Mouse (Mus musculus) hindbrain, embryonic 15.5 days (tissue): ENCODE results near the gene Nfib. TPM values are rescaled to one million over a fixed set of nuclear protein-coding genes. Genes with fewer than 3 reads are reported as not detected.

Experiments used
- ATAC-seq: fragments of 200-750 bp; cut with Nextera tagmentation; 2 replicates; pipeline ENCODE4 v1.8.0; 2017; ENCODE audit warnings: low read depth, moderate number of reproducible peaks, moderate TSS enrichment; ENCODE audit not compliant: low FRiP score
- H3K27ac ChIP-seq: fragments of 300-500 bp; sonication (generic); replicated peaks from 2 replicates; pipeline ENCODE4 v1.5.1; 2015; ENCODE audit warnings: mild to moderate bottlenecking, inconsistent platforms
- H3K27me3 ChIP-seq: fragments of 300-500 bp; sonication (generic); 2 replicates; pipeline ENCODE4 v1.6.1; 2015; ENCODE audit warnings: control low read depth, inconsistent platforms
- H3K36me3 ChIP-seq: fragments of 300-500 bp; sonication (generic); 2 replicates; pipeline ENCODE4 v1.6.1; 2015; ENCODE audit warnings: control low read depth, inconsistent platforms
- H3K4me1 ChIP-seq: fragments of 300-500 bp; sonication (generic); replicated peaks from 2 replicates; pipeline ENCODE4 v1.6.1; 2015; ENCODE audit warnings: control low read depth, inconsistent platforms
- H3K4me2 ChIP-seq: fragments of 300-500 bp; sonication (generic); 2 replicates; pipeline ENCODE4 v1.6.1; 2015; ENCODE audit warnings: moderate library complexity, mild to moderate bottlenecking, inconsistent platforms
- H3K4me3 ChIP-seq: fragments of 300-500 bp; sonication (generic); 2 replicates; pipeline ENCODE4 v1.5.1; 2015; ENCODE audit warnings: mild to moderate bottlenecking, inconsistent platforms
- H3K9ac ChIP-seq: fragments of 300-500 bp; sonication (generic); 2 replicates; pipeline ENCODE4 v1.6.1; 2015; ENCODE audit warnings: inconsistent platforms
- H3K9me3 ChIP-seq: fragments of 300-500 bp; sonication (generic); 2 replicates; pipeline ENCODE4 v1.6.1; 2016; ENCODE audit warnings: control low read depth, inconsistent platforms
- WGBS: fragments of 180-500 bp; shearing (Covaris S2); methylation state at CpG from one replicate; pipeline ENCODE4 v1.1.7; 2015; 5-methylcytosine and 5-hydroxymethylcytosine counted together
- polyA plus RNA-seq: library from polyadenylated mRNA; unstranded; fragments of >200 nt; fragmentation: Nextera tagmentation; extraction: Ambion mirVana; gene quantifications from 2 replicates; pipeline ENCODE4 v1.2.1, GENCODE M21; 2015

Gene Nfib
- polyA plus RNA-seq, 1 experiment from 2014 or later = 72.5 TPM

DNA sequence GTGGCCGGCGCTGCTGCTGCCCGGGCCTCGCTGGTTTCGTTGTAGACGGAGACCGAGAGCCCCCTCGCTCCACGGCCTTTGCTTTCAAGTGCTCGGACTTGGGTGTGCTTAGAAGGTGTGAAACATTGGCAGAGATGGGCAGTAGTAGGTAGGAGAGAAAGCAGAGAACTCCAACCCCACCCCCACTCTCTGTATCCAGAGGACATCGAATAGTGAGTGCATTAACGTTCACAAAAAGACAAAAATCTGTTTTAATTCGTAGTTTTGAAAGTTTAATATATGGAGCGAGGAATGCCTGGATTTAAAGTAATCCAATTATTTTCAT, 192.2 kb downstream of the Nfib start:
- H3K27me3 ChIP-seq = 0 out of 2 replicates have a peak, but pooled peaks cover 4% of the 10 kb centered on the region
- H3K36me3 ChIP-seq = no peaks in the 10 kb centered on the region
- H3K4me3 ChIP-seq = peak overlapping the region; percentile 58
- peaks cover 22% of the 10 kb centered on the region for H3K4me1 ChIP-seq
- peak overlapping the region; percentile 100 for H3K4me2 ChIP-seq
- peak overlapping the region; percentile 50 for H3K9ac ChIP-seq
- H3K27ac ChIP-seq = peak overlapping the region; percentile 82
- no peak for ATAC-seq
- 1% methylated on average over 14 of the region's 14 CpGs for WGBS
- no peaks in the 10 kb centered on the region for H3K9me3 ChIP-seq

DNA sequence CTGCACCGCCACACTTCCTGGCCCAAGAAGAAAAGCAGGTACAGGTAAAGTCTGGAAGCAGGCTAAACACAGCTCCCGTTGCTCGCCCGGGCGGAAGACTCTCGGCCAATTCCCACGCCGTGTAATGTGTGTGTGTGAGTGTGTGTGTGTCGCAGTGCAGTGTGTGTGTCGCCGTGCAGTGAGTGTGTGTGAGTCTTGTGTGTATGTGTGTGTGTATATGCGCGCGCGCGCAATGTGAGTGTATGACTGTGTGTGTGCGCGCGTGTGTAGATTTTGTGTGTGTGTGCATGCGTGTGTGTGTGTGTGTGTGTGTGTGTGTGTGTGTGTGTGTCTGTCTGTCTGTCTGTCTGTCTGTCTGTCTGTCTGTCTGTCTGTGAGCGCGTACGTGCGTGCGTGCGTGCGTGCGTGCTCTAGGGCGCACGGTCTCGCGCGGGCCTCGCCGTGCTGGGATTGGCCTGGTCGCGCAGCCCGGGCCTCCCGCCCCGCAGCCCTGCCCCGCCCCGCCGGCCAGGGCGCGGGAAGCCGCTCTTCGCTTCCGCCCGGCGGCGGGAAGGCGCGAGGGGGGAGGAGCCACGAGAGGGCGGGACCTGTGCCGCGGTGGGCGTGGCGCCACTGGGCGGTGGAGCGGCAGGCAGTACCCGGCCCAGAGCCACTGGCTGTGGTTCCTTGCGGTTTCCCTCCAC, 192.7 kb downstream of the Nfib start:
- ATAC-seq = peak; percentile 97
- H3K4me3 ChIP-seq = peak overlapping the region; percentile 58
- WGBS = under 1% methylated on average over 51 of the region's 63 CpGs
- peak overlapping the region; percentile 82 for H3K27ac ChIP-seq
- no peaks in the 10 kb centered on the region for H3K9me3 ChIP-seq
- no peaks in the 10 kb centered on the region for H3K36me3 ChIP-seq
- H3K9ac ChIP-seq = peak overlapping the region; percentile 50
- peak overlapping the region; percentile 100 for H3K4me2 ChIP-seq
- H3K27me3 ChIP-seq = 0 out of 2 replicates have a peak, but pooled peaks cover 5% of the 10 kb centered on the region
- H3K4me1 ChIP-seq = peaks cover 22% of the 10 kb centered on the region

DNA sequence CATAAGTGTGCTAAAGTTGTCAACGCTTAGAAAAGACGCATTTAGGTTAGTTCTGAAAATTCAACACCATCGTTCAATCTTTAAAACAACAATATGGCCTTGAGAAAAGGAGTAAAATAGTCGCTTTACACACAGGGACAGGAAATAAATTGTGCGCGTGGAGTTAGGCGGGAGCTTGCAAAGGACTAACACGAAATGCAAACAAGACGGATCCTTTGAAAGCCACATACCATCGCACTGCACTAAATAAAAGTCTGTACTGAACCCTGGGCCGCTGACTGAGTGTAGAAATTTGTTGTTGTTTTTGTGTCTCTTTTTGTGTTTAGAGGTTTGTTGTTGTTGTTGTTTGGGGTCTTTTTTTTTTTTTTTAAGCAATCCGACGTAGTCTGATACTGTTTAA, 193.2 kb downstream of the Nfib start:
- H3K27me3 ChIP-seq = 0 out of 2 replicates have a peak, but pooled peaks cover 8% of the 10 kb centered on the region
- WGBS = under 1% methylated on average over 13 of the region's 13 CpGs
- peak overlapping the region; percentile 50 for H3K9ac ChIP-seq
- peak overlapping the region; percentile 58 for H3K4me3 ChIP-seq
- H3K36me3 ChIP-seq = no peaks in the 10 kb centered on the region
- no peaks in the 10 kb centered on the region for H3K9me3 ChIP-seq
- ATAC-seq = no peak
- H3K4me2 ChIP-seq = peak overlapping the region; percentile 100
- H3K27ac ChIP-seq = peak overlapping the region; percentile 82
- H3K4me1 ChIP-seq = peaks cover 22% of the 10 kb centered on the region

DNA sequence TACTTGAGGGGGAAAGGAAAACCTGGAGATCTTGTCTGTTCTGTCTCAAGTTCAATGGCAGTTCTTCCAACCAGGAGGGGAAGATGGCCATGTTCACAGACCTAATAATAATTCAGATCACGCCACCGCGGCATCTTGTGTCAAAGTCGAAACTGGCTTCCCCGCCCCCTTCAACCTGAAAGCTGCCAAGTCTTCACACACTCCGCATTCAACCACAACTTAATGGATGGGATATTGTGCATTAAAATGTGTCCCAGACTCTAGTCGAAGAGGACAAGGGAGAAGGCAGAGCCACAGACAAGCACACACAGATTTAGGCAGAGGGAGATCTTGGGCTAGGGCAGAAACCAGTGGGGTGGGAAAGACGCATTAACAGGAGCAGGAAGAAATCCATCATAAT, 194.0 kb downstream of the Nfib start:
- Histone ChIP-seq H3K4me1 (peaks cover 29% of the 10 kb centered on the region), H3K9ac (peak overlapping the region; percentile 50), H3K27ac (peak overlapping the region; percentile 82), H3K27me3 (0 out of 2 replicates have a peak, but pooled peaks cover 8% of the 10 kb centered on the region), H3K36me3 (no peaks in the 10 kb centered on the region), H3K9me3 (no peaks in the 10 kb centered on the region), H3K4me2 (peak overlapping the region; percentile 100), H3K4me3 (peak overlapping the region; percentile 58)
- peak; percentile 32; the same call in 1 of the 2 replicates for ATAC-seq
- under 1% methylated on average over 8 of the region's 8 CpGs for WGBS

DNA sequence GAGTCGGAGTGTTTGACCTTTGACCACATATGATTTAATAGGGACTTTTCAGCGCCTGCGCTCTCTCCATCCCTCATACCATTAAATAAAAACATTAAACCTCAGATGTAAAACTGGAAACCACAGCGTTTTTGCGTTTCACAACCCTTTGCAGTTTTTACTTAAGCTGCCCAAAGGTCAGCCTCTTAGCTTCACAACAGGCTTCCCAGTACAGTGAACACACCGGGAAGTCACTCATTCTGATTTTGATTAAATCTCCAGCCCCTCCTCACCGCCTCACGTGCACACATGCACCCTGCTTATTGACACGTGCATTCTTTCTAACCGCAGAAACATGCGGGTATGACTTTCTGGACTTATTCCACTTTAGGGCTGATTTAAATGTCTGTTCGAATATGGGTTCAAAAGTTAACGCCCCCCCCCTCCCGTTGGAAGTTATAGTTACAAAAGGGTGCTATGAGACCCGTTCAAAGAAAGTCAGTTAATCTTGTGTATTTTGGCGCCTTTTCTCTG, 194.5 kb downstream of the Nfib start:
- Histone ChIP-seq H3K4me2 (peak overlapping the region; percentile 100), H3K36me3 (no peaks in the 10 kb centered on the region), H3K9ac (peak overlapping the region; percentile 50; the same call in 1 of the 2 replicates), H3K4me3 (peak overlapping the region; percentile 58; the same call in 1 of the 2 replicates), H3K4me1 (peaks cover 31% of the 10 kb centered on the region), H3K27me3 (0 out of 2 replicates have a peak, but pooled peaks cover 8% of the 10 kb centered on the region), H3K27ac (peak overlapping the region; percentile 82), H3K9me3 (no peaks in the 10 kb centered on the region)
- ATAC-seq = no peak
- 3% methylated on average over 16 of the region's 16 CpGs for WGBS

DNA sequence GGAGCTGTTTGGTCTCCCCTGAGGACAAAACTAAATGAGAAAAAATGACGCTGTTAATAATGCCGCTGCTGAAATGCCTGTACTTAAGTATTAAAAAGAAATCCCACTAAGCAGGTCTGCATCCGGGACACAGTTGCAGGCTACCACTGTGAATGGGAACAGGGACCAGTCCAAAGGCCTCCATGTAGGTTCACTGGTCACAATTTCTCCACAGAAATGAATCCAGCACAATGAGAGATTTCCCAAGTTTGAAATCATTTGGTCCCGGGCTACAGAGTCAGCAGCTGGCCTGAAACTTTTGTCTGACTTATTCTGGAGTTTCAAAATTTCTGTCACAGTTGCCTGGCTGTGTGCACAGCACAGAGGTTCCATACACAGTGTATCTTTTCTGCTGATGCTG, 195.8 kb downstream of the Nfib start:
- peak overlapping the region; percentile 100 for H3K4me2 ChIP-seq
- peaks cover 34% of the 10 kb centered on the region for H3K4me1 ChIP-seq
- ATAC-seq = no peak
- 0 out of 2 replicates have a peak, but pooled peaks cover 8% of the 10 kb centered on the region for H3K27me3 ChIP-seq
- peak overlapping the region; percentile 58 for H3K4me3 ChIP-seq
- H3K9me3 ChIP-seq = no peaks in the 10 kb centered on the region
- H3K9ac ChIP-seq = peak overlapping the region; percentile 56; the same call in 1 of the 2 replicates
- 12% methylated on average over 4 of the region's 4 CpGs for WGBS
- H3K36me3 ChIP-seq = no peaks in the 10 kb centered on the region
- peak overlapping the region; percentile 100 for H3K27ac ChIP-seq

DNA sequence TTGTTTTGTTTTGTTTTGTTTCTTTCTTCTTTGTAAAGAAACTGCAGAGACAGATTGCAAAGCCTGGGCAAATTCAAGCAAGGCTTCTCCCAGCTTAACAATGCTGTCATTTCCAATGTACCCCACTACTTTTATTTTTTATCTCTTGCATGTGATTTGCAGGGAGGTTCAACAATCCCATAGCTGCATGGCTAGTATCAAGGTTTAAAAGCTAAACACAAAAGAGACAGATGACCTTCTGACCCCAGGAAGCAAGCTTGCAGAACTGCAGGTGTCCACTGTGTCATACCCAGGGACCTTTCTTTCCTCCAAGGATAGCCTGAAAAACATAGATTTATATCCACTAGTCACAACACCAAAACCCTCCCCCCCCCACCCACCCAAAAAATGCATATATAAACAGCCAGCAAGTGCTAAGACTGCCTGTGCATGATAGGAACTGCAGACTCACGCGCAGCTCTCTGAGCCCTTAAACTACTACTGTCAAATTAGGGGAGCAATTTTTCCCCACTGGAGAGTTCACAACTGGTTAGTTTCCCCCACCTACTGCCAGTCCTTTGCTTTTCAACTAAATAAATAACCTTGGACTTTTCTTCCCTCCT, 196.3 kb downstream of the Nfib start:
- WGBS = 26% methylated on average over 2 of the region's 2 CpGs
- peak overlapping the region; percentile 58 for H3K4me3 ChIP-seq
- peaks cover 35% of the 10 kb centered on the region for H3K4me1 ChIP-seq
- no peak for ATAC-seq
- no peaks in the 10 kb centered on the region for H3K36me3 ChIP-seq
- no peaks in the 10 kb centered on the region for H3K9me3 ChIP-seq
- peak overlapping the region; percentile 100 for H3K27ac ChIP-seq
- H3K9ac ChIP-seq = peak overlapping the region; percentile 56; the same call in 1 of the 2 replicates
- H3K27me3 ChIP-seq = 0 out of 2 replicates have a peak, but pooled peaks cover 8% of the 10 kb centered on the region
- H3K4me2 ChIP-seq = peak overlapping the region; percentile 100

DNA sequence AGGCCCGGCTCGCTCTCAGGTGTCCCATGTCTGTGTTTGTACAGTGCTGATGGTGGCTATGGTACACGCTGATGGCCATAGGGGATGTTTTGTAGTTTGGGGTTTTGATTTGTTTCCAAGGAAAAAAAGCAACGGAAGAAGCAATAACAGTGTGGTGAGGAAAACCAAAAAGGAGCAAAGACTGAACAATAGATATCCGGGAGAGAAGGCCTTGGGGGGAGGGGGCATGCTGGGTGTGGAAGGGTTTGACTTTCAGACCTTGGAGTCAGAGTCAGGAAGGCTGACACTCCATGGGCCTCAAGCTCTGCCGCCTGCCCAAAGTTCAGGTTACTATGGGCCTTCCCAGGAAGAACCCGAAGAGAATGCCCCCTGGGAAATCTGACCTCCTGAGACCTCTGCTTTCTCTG, 197.3 kb downstream of the Nfib start:
- H3K9me3 ChIP-seq = no peaks in the 10 kb centered on the region
- H3K4me2 ChIP-seq = peak overlapping the region; percentile 100
- 9% methylated on average over 7 of the region's 7 CpGs for WGBS
- ATAC-seq = no peak
- H3K27ac ChIP-seq = peak overlapping the region; percentile 100
- 0 out of 2 replicates have a peak, but pooled peaks cover 8% of the 10 kb centered on the region for H3K27me3 ChIP-seq
- H3K4me1 ChIP-seq = peaks cover 36% of the 10 kb centered on the region
- H3K36me3 ChIP-seq = no peaks in the 10 kb centered on the region
- H3K9ac ChIP-seq = peak overlapping the region; percentile 56
- peak overlapping the region; percentile 58 for H3K4me3 ChIP-seq

DNA sequence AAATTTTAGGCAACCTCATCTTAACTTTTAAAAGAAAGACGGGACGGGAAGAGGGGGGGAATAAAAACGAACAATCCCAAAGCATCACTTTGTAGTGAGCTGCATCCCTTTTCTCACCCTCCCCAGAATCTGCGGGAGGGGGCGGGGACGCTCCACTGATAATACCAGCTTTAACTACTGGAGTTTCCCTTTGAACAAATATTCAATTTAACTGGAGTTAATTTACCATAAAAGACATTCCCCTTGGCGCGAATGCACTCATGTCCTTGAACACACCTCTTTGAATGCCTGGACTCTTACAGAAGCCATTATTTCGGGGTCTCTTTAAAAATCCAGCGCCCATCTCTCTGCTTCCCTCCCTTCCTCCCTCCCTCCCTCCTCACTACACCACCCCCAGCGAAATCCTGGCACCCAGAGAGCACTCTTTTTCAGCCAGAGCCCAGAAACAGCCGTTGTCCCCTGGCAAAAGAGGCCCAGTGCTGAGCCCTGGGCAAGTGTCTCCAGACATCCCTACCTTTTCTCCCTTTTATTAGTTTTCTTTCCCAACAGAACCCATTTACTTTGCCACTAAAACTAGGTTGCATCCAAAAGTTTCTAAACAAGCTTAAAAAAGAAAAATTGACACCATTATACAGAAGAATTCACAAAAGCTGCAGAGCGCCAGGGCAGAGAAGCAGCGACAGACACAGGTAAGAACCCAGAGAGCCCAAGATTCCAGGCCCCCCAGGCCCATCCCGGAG, 197.8 kb downstream of the Nfib start:
- no peaks in the 10 kb centered on the region for H3K9me3 ChIP-seq
- peaks cover 36% of the 10 kb centered on the region for H3K4me1 ChIP-seq
- no peak for ATAC-seq
- H3K36me3 ChIP-seq = no peaks in the 10 kb centered on the region
- peak overlapping the region; percentile 58 for H3K4me3 ChIP-seq
- peak overlapping the region; percentile 100 for H3K27ac ChIP-seq
- H3K4me2 ChIP-seq = peak overlapping the region; percentile 100
- WGBS = 6% methylated on average over 15 of the region's 15 CpGs
- H3K27me3 ChIP-seq = 0 out of 2 replicates have a peak, but pooled peaks cover 8% of the 10 kb centered on the region
- H3K9ac ChIP-seq = peak overlapping the region; percentile 56

DNA sequence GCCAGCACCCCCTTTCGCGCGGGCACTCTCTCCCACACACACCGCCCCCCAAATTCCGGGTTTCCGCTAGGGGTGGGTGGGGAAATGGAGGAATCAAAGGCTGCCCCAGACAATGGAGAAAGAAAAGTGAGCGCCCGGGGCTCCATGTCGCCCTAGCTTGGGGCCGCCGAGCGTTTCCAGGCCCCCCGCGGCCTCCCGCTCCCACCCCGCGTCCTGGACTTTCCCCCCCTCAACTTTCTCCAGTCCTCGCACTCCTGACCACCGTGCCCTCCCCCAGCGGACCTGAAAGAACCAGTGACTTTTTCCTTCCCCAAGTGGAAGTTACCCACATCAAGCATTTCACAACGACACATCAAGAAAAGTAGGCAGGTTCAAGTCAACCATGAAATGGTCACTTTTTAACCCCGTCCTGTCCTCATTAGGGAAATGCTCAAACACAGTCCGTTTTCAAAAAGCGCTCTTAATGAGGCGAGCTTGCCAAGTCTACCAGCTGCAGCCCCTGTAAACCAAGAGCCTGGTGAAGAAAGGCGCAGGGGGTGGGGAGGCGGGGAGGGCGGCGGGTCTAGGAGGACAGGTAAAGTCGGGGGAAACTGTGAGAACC, 198.7 kb downstream of the Nfib start:
- H3K27me3 ChIP-seq = 0 out of 2 replicates have a peak, but pooled peaks cover 8% of the 10 kb centered on the region
- WGBS = under 1% methylated on average over 30 of the region's 30 CpGs
- no peaks in the 10 kb centered on the region for H3K9me3 ChIP-seq
- H3K4me1 ChIP-seq = peaks cover 29% of the 10 kb centered on the region
- no peaks in the 10 kb centered on the region for H3K36me3 ChIP-seq
- peak; percentile 80 for ATAC-seq
- peak overlapping the region; percentile 83 for H3K9ac ChIP-seq
- H3K4me2 ChIP-seq = peak overlapping the region; percentile 100
- peak overlapping the region; percentile 100 for H3K27ac ChIP-seq
- H3K4me3 ChIP-seq = peak overlapping the region; percentile 58

DNA sequence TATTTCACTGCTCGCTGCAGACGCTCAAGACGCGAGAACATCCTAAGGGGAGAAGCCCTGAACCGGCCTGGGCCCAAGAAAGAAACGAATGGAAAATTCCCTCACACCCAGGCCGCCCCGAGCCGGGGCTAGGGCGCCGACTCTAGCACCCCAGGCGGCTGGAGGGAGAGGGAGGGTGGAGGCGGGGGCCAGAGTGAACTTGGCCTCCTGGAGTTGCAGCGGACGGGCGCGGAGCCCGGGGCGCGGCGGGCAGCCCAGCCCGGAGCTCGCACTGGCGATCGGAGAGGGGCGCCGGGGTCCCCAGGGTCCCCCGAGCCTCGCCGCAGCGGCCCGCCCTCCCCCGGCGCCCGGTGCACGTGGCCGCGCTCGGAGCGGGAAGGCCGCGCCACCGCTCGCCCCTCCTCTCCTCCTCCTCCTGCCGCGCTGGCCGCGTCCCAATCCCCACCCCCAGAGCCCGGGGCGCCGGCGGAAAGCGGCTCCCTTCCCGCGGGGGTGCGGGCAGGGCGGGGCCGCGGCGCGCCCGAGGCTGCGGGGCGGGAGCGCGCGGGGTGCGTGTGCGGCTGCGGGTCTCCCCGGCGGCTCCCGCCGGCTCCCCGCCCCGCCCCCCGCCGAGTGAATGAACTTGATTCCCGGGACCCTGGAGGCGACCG, 199.3 kb downstream of the Nfib start:
- H3K27me3 ChIP-seq = 0 out of 2 replicates have a peak, but pooled peaks cover 8% of the 10 kb centered on the region
- peak overlapping the region; percentile 100 for H3K27ac ChIP-seq
- WGBS = 0% methylated on average over 36 of the region's 81 CpGs
- H3K4me2 ChIP-seq = peak overlapping the region; percentile 100
- H3K4me3 ChIP-seq = peak overlapping the region; percentile 58
- no peaks in the 10 kb centered on the region for H3K36me3 ChIP-seq
- H3K4me1 ChIP-seq = peaks cover 22% of the 10 kb centered on the region
- peak overlapping the region; percentile 83 for H3K9ac ChIP-seq
- H3K9me3 ChIP-seq = no peaks in the 10 kb centered on the region
- ATAC-seq = peak; percentile 78
